8 mouse cellular contexts compared by ENCODE assay signal in genomic region chr4:156031593-156032391, GRCm38 (mm10). TPM values are rescaled to one million over a fixed set of nuclear protein-coding genes. Genes with fewer than 3 reads are reported as not detected.
DNase-seq lines count a peak whose midpoint lies in the region; ATAC-seq and TF ChIP-seq lines count a peak whose summit lies in the region.

No protein-coding gene starts in this region.

- peak; percentile 38 for ATAC-seq in inflammation-experienced regulatory T-cells, adult 6 months
- peak; percentile 72 for ATAC-seq in megakaryocyte progenitor cell, adult 5-6 weeks (replicated peaks; ENCODE audit: poor library complexity)

- peak; percentile 93 for DNase-seq in ZHBTc4 (ENCODE audit: low read depth, low spot score)
- DNase-seq in gastrocnemius, postnatal 14 days, result peak; percentile 83
- peak; percentile 82 to 88 for DNase-seq in left cerebral cortex, postnatal 10 days (ENCODE audit: extremely low spot score in 1 of 2, low spot score in 2 of 2)
- peak; percentile 67 for DNase-seq in right cerebral cortex, postnatal 14 days
- DNase-seq in urinary bladder, postnatal 36 days (ENCODE audit: low spot score in 2 of 2), result peak; percentile 69 to 82

- H3K4me3 ChIP-seq in cortical plate, adult 2 months (ENCODE audit: insufficient read depth, low read length), result peak overlapping the region; percentile 73

- H3K27ac ChIP-seq in cortical plate, adult 2 months (ENCODE audit: insufficient read depth, low read length), result peak overlapping the region; percentile 68

- TF ChIP-seq POLR2A in cortical plate, adult 2 months (IDR thresholded peaks at IDR 0.05; ENCODE audit: extremely low read depth, insufficient read depth, low read length), result peak; percentile 56

- intact Hi-C loops in gastrocnemius, postnatal 14 days (cut with DNase I; ENCODE audit: low total_unique reads), result loop anchor here (5.0 kb wide), 1 partner anchor 44 kb away; no protein-coding TSS in a partner anchor
- intact Hi-C loops in left cerebral cortex, postnatal 10 days (cut with DNase I), result loop anchor here (5.0 kb wide), 1 partner anchor 66 kb away; no protein-coding TSS in a partner anchor

- no peak for TF ChIP-seq CTCF in cortical plate, adult 2 months (IDR thresholded peaks at IDR 0.05; ENCODE audit: extremely low read depth, insufficient read depth, low read length)

- H3K4me1 ChIP-seq in cortical plate, adult 2 months (ENCODE audit: control insufficient read depth, insufficient read depth, low read length), result peaks cover 5% of the 10 kb centered on the region; the same call in 1 of the 2 replicates

RNA-seq across cellular contexts. Expression of gene Tnfrsf18, which starts 5.8 kb away (rescaled TPM):
- polyA plus RNA-seq in cortical plate, adult 2 months (2012; rRNA removed), result 0.17 and 0.34 TPM in 2 replicates
- total RNA-seq in gastrocnemius, postnatal 14 days (2021), result not detected
- polyA plus RNA-seq in inflammation-experienced regulatory T-cells, adult 6 months (2017; shearing (Covaris generic)), result 100 to 1,000 TPM; 603 to 779 (median 637) TPM
- not detected for total RNA-seq in left cerebral cortex, postnatal 10 days (2021)
- total RNA-seq in megakaryocyte progenitor cell, adult 5-6 weeks (2015), result 0.76 and 4.5 TPM in 2 replicates
- 1.9 and 2.0 TPM in 2 replicates for total RNA-seq in megakaryocyte progenitor cell, adult 5-6 weeks (2017)

RNA-seq across cellular contexts. Expression of gene Tnfrsf4, which starts 18.1 kb away (rescaled TPM):
- polyA plus RNA-seq in cortical plate, adult 2 months (2012; rRNA removed), result 3.4 and 4.0 TPM in 2 replicates
- under 1 TPM; 0.64 to 0.82 TPM for total RNA-seq in gastrocnemius, postnatal 14 days (2021)
- polyA plus RNA-seq in inflammation-experienced regulatory T-cells, adult 6 months (2017; shearing (Covaris generic)), result 100 to 1,000 TPM; 682 to 810 (median 720) TPM
- 1 to 10 TPM in 1 of 2 experiments, under 1 TPM in 1; 0.32 to 1.4 TPM for total RNA-seq in left cerebral cortex, postnatal 10 days (2021)
- 1.6 and 2.0 TPM in 2 replicates for total RNA-seq in megakaryocyte progenitor cell, adult 5-6 weeks (2015)
- total RNA-seq in megakaryocyte progenitor cell, adult 5-6 weeks (2017), result 0.37 and 0.57 TPM in 2 replicates

RNA-seq across cellular contexts. Expression of gene Ttll10, which starts 27.4 kb away (rescaled TPM):
- 0.10 and 0.34 TPM in 2 replicates for polyA plus RNA-seq in cortical plate, adult 2 months (2012; rRNA removed)
- not detected for total RNA-seq in gastrocnemius, postnatal 14 days (2021)
- polyA plus RNA-seq in inflammation-experienced regulatory T-cells, adult 6 months (2017; shearing (Covaris generic)), result 1 to 10 TPM in 1 of 3 experiments, under 1 TPM in 2; 0.26 to 1.1 (median 0.55) TPM
- total RNA-seq in left cerebral cortex, postnatal 10 days (2021), result not detected
- total RNA-seq in megakaryocyte progenitor cell, adult 5-6 weeks (2015), result not detected in 2 replicates
- total RNA-seq in megakaryocyte progenitor cell, adult 5-6 weeks (2017), result not detected in 2 replicates

RNA-seq across cellular contexts. Expression of gene Sdf4, which starts 39.1 kb away (rescaled TPM):
- polyA plus RNA-seq in cortical plate, adult 2 months (2012; rRNA removed), result 122 and 126 TPM in 2 replicates
- total RNA-seq in gastrocnemius, postnatal 14 days (2021), result 10 to 100 TPM; 77.4 to 78.0 TPM
- polyA plus RNA-seq in inflammation-experienced regulatory T-cells, adult 6 months (2017; shearing (Covaris generic)), result 100 to 1,000 TPM; 489 to 506 (median 496) TPM
- 100 to 1,000 TPM; 136 to 139 TPM for total RNA-seq in left cerebral cortex, postnatal 10 days (2021)
- total RNA-seq in megakaryocyte progenitor cell, adult 5-6 weeks (2015), result 52.6 and 54.4 TPM in 2 replicates
- total RNA-seq in megakaryocyte progenitor cell, adult 5-6 weeks (2017), result 188 and 205 TPM in 2 replicates

RNA-seq across cellular contexts. Expression of gene B3galt6, which starts 39.3 kb away (rescaled TPM):
- polyA plus RNA-seq in cortical plate, adult 2 months (2012; rRNA removed), result 8.9 and 11.0 TPM in 2 replicates
- total RNA-seq in gastrocnemius, postnatal 14 days (2021), result 1 to 10 TPM; 2.6 TPM
- polyA plus RNA-seq in inflammation-experienced regulatory T-cells, adult 6 months (2017; shearing (Covaris generic)), result 1 to 10 TPM in 1 of 3 experiments, under 1 TPM in 2; 0.63 to 1.0 (median 0.90) TPM
- total RNA-seq in left cerebral cortex, postnatal 10 days (2021), result 10 to 100 TPM; 11.4 to 11.8 TPM
- total RNA-seq in megakaryocyte progenitor cell, adult 5-6 weeks (2015), result 10.5 and 10.6 TPM in 2 replicates
- 11.4 and 12.9 TPM in 2 replicates for total RNA-seq in megakaryocyte progenitor cell, adult 5-6 weeks (2017)

Comparison
In these comparisons a context has a peak if more than half of its experiments do, and no peak if none do; other contexts are left out.
1. Peak in every context shown above with its lines: DNase-seq, ATAC-seq, H3K4me3 ChIP-seq and H3K27ac ChIP-seq.